Mouse (Mus musculus) left cerebral cortex, postnatal 4 days (tissue): ENCODE measurements around the gene Hoxd11. TPM values are rescaled to one million over a fixed set of nuclear protein-coding genes. Genes with fewer than 3 reads are reported as not detected.

ENCODE experiments used
- DNase-seq: peaks from one replicate; pipeline ENCODE4 v3.0.0-alpha.2; 2022
- intact Hi-C: fragments of 180-260 bp; cut with DNase I; formaldehyde crosslinking; loops from one replicate; pipeline ENCODE4 v1.15.1; 2025
- total RNA-seq, 2 experiments: library from RNA; stranded (reverse); gene quantifications; 2 replicates each; pipeline ENCODE4 v1.2.3; 2021

The Hoxd11 gene
- total RNA-seq, 2 experiments from 2014 or later = not detected

DNA sequence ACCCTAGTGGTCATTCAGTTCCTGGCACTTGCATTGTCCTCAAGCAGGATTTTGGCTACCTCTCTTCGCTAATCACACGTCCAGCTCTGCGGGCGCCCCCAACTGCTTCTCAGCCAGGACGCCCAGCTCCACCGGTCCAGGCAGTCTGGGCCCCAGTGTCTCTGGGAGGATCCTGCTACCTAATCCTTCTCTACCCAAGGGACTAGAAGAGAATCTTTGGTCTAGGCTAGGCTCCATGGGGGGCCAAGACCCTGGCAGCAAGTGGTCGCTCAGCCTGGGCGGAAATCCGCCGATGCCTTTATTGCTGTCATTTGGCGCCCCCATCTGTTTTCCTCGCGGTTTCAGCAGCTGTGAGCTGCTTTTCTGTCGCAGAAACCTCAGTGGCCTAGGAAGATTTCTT lies 17.7 kb upstream of the Hoxd11 start:
- DNase-seq = peak; percentile 75
- intact Hi-C loops = loop anchor here (2.0 to 5.0 kb wide), 5 partner anchors 361 to 1109 kb away; no protein-coding TSS in a partner anchor

DNA sequence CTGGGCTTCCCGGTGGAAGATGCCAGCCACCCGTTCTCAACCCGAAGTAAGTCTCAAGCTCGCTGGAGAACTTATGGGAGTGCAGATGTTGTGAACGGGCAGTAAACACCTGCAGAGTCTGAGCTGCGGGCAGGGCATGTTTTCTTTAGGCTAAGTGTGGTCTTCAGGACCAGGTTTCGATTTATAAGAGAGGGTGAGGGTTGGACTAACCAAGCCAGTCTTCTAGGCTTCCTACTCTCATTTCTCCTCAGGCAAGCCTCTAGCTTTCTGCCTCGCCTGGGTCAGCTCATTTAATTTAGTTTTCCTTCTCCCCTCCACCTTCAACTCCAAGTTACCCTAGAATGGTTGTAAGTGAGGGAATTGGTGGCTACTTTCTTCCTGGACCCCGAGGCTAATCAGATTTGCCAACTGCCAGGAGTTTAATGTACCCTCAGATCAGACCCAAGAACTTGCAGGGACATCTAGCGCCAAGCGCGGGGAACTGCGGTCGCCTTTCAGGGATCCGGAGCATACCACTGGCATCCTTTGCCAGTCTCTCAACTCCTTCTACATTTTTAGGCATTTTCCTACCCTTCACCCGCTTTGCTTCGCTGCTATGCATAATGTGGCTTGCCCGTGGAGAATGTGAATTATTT lies 15.9 kb upstream of the Hoxd11 start:
- peak; percentile 74 for DNase-seq
- intact Hi-C loops = loop anchor here (2.0 to 5.0 kb wide), 5 partner anchors 363 to 1111 kb away; no protein-coding TSS in a partner anchor

DNA sequence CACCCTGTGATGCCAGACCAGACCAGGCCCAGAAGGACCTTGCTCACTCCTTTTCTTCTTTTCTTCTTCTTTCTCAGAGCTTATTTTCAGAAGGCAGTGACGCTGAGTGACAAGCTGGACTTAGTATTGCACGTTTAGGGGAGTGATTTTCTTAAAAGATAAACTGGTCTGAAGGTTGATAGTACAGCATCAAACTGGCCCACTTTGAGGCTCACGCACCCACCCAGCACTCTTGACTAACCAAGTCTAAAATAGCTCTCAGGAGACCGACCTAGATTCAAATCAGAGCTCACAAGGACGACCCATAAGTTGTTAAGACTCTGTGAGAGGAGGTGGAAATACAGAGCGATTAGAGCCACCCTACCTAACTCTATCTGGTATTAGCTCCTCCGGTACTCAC lies 12.9 kb upstream of the Hoxd11 start:
- DNase-seq = no peak
- intact Hi-C loops = no loop called here

DNA sequence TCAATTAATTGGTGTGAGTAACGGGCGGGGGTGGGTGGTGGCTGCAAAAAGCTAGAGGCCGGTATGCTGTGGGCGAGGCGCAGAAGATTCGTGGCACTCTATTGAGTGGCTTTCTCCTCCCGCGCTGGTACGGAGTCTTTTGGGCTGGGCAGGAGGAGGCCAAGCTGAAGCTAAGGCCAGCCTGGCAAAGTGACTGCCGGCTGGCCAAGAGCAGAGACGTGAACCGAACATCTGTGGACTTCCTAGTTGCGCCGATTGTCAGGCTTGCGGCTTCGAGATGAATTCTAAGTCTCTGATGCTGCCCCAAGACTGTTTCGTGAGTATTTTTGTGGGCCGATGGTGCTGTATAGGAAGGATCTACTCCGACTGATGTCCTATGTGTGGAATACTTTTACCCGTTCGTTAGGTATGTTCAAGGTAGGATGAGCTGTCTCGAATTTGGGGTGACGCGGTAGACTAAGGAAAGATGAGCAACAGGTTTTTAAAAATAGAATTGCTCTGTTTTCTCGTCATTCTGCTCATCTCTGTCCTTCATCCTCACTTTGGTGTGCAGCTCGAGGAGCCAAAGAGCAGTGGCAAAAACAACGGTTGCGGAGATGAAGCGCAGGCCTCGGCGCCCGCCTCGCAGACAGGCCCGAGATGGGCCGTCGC lies 12.0 kb upstream of the Hoxd11 start:
- intact Hi-C loops = no loop called here
- DNase-seq = no peak

DNA sequence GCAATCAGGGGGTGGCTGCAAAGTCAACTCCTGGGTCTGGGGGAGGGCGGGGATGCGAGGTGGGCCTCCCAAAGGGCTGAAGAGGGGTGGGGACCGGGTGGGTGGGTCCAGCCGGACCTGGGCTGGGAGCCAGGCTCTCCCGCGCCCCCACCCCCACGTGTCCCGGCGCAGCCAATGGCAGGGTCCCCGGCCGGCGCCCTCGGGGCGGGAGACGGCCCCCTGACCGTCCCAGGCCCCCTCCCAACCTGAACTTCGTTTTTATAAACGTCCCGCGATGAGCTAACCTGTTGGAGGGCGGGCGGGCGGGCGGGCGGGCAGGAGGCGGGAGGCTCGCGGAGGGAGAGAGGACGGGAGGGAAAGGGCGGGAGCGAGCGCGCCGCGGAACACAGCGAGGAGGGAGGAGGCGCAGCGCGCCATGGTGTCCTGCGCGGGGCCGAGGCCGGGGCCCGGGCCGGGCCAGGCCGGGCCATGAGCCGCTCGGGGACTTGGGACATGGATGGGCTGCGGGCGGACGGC lies 11.5 kb upstream of the Hoxd11 start, which contains the start of gene Hoxd13:
Gene Hoxd13, plus strand, starts transcription at position 469 of the 516 bp plus-strand sequence.
- intact Hi-C loops = no loop called here
- DNase-seq = no peak

DNA sequence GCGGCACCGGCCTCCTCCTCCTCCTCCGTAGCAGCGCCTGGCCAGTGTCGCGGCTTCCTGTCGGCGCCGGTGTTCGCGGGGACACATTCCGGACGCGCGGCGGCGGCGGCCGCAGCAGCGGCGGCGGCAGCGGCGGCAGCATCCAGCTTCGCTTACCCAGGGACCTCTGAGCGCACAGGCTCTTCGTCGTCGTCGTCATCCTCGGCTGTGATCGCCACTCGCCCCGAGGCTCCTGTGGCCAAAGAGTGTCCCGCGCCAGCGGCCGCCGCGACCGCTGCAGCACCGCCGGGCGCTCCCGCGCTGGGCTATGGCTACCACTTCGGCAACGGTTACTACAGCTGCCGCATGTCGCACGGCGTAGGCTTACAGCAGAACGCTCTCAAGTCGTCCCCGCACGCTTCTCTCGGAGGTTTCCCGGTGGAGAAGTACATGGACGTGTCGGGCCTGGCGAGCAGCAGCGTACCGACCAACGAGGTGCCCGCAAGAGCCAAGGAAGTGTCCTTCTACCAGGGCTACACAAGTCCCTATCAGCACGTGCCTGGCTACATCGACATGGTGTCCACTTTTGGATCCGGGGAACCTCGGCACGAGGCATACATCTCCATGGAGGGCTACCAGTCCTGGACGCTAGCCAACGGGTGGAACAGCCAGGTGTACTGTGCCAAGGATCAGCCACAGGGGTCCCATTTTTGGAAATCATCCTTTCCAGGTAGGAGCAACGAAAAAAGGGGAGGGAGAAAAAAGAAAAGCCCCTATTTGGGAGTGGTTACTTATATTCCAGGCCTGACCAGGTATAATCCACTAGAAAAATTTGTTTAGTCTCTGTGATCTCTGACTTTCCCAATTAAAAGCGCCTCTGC lies 10.8 kb upstream of the Hoxd11 start:
- intact Hi-C loops = no loop called here
- DNase-seq = no peak

DNA sequence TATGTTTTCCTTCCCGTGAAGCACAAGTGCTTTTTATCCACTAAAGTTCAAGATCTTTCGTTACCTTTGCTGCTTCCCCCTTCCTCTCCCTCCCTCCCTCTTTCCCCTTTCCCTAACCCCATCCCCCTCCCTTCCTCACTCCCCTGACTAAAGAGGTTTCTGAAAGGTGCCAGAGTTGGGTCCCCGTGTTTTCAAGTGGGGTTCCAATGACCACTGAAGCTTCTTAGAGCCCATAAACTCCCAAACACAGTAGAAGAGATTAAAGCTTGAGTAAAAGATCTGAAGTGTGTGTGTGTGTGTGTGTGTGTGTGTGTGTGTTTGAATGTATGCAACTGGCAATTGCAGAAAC lies 10.2 kb upstream of the Hoxd11 start:
- no peak for DNase-seq
- intact Hi-C loops = no loop called here

DNA sequence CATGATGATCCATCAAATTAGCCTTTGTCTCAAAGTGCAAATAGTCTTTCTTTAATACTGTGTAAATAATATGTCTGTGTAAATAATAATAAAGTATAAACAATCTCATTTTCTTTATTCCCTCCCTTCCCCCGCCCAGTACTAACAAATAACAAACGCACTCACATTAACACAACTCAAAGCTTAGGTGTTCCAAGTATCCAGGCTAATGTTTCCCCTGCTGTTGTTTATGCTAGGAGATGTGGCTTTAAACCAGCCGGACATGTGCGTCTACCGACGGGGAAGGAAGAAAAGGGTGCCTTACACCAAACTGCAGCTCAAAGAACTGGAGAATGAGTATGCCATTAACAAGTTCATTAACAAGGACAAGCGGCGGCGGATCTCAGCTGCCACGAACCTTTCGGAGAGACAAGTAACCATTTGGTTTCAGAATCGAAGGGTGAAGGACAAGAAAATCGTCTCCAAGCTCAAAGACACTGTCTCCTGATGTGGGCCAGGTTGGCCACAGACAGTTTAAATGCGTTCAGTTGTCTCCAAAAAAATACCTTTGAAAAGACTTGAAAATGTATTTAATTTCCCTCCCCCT lies 9.6 kb upstream of the Hoxd11 start:
- DNase-seq = no peak

DNA sequence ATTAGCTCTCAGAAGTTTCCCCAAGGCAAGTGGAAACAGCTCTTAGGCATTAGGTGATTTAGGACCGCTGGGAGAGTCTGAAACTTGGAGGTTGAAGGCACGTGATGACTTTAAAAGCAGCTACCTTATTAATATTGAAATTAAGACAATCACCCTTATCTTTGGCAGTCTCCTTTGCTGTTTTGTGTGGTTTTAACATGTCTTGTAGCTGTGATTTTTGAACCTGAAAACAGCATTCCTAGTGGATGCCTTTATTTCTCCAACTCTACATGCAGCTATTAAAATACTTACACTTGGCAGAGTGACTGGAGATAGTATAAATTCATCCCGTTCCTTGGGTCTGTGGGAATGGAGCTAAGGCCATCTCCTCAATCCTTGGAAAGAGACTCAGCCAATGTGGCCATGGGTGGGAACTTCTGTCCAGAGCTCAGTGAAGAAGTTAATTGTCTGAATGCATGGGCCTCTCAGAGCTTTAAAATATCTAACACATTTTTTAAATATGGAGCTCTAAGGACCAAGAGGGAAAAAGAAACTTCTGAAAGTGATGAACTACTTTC lies 8.6 kb upstream of the Hoxd11 start:
- intact Hi-C loops = no loop called here
- DNase-seq = no peak

More for the DNA sequence above, 9.6 kb upstream of the Hoxd11 start:
- intact Hi-C loops = no loop called here

DNA sequence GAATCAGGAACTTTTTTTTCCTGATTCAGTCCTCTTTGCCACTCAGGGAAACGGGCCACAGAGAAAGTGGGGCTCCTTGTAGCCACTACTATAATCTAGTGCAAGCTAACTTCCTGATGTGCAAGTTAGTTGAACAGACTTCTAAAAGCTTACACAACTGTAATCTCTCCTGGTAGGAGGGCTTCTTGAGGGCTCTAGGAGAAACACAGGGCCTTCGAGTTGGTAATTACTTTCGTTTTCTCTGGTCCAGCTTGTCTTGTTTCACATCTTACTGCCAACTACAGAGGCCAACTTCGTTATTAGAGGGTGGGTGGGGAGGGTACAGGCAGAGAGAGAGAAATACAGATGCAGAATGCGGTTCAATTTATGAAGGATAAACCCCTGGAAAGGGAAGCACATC lies 7.5 kb upstream of the Hoxd11 start:
- intact Hi-C loops = no loop called here
- no peak for DNase-seq

DNA sequence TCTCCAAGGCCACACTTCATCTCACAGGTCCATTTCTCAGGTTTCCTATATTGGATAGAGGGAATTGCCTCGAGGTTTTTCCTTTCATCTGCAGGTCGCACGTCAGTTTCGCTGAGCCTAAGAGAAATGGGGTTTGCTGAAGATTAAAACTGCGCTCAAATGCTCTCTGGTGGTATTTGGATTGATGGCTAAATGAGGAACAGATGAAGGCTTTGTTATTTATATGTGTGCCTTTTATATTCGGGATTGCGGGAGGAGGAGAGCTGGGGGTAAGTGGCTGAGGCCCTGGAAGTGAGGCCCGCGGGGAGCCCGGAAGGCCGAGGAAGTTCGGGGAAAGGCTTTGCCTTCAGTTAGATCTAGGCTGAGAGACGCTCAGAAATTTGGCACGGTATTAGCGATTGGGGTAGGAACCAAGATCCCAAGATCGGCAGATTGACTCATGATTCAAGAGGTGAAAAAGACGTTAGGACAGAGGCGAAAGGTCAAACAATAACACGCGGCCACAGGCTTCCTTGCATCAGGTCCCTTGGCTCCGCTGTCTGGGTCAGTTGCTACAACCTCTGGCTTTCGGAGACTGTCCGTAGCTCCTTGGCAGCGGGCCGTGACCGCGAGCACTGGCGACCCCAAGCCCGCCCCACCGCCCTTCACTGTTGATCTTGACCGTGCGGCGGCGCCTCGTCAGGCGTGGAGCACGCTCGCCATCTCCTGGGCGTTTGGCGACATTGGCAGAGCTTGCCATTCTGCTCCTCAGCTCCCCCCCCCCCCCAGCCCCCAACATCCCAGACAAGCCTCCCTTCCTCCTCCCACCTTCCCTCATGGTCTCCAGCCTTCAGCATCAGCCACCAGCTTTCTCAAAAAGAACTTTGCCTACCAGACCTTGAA lies 6.6 kb upstream of the Hoxd11 start:
- intact Hi-C loops = no loop called here
- peak; percentile 78 for DNase-seq

DNA sequence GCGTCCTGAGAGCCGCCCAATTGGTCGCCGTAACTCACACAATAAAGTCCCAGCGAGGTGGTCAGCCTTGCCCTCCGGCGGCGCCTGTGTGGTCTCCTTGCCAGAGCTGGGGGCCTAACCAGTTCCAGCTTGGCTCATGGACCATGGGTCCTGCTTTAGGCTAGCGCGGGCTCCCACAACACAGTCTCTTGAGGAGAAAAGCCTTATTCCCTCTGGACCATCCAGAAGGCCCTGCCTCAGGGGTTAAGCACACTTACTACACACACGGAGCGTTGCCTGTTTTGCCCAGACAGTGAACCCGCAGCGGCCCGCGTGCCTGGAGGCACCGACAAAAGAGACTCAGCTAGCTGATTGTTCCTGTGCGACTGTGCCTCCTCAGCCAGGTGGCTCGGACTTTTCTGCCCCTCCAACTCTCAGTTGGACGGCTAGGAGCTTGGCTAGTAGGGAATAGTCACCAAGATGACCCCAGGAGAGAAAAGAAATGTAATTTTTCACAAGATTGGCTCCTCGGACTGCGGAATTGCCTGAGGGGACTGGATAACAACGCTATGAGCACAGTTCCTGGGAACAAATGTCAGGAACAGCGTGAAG lies 5.4 kb upstream of the Hoxd11 start:
- no peak for DNase-seq
- intact Hi-C loops = no loop called here

DNA sequence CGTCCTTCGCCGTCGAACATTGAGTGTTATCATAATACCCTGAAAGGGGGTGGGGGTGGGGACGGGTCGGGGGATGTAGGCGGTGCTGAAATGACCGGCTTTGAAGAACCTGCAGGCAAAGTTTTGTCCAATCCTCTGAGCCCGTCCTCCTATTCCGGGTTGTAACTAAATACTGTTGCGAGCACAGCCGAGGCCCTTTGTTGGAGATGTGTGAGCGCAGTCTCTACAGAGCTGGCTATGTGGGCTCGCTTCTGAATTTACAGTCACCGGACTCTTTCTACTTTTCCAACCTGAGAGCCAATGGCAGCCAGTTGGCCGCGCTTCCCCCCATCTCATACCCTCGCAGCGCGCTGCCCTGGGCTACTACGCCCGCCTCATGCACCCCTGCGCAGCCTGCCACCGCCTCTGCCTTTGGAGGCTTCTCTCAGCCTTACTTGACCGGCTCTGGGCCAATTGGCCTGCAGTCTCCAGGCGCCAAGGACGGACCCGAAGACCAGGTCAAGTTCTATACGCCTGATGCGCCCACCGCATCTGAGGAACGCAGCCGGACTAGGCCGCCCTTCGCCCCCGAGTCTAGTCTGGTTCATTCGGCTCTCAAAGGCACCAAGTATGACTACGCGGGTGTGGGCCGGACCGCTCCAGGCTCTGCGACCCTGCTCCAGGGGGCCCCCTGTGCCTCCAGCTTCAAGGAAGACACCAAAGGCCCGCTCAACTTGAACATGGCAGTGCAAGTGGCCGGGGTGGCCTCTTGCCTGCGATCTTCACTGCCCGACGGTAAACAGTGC lies 4.3 kb upstream of the Hoxd11 start, which contains the start of gene Hoxd12:
Gene Hoxd12, plus strand, starts transcription at position 133 of the 785 bp plus-strand sequence.
- intact Hi-C loops = no loop called here
- no peak for DNase-seq

DNA sequence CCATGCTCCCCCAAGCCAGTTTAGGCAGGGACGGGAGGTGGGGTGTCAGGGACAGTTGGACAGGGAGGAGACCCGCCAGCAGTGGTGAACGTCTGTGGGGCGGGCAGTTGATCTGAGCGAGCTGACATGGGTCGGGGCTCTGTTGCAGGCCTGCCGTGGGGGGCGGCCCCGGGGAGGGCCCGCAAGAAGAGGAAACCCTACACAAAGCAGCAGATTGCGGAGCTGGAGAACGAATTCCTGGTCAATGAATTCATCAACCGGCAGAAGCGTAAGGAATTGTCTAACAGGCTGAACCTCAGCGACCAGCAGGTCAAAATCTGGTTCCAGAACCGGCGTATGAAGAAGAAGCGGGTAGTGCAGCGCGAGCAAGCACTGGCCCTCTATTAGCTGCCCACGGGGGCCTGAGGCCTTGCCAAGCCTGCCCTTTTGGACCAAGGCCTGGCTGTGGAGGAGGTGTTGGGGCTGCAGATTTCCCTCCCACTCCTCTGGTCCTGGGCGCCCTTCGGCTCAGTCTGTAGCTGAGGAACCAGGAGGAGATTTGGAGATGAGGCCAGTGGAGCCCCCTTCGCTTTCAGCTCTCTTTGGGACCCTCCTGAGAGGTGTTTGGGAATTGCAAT lies 3.6 kb upstream of the Hoxd11 start:
- DNase-seq = no peak
- intact Hi-C loops = no loop called here

DNA sequence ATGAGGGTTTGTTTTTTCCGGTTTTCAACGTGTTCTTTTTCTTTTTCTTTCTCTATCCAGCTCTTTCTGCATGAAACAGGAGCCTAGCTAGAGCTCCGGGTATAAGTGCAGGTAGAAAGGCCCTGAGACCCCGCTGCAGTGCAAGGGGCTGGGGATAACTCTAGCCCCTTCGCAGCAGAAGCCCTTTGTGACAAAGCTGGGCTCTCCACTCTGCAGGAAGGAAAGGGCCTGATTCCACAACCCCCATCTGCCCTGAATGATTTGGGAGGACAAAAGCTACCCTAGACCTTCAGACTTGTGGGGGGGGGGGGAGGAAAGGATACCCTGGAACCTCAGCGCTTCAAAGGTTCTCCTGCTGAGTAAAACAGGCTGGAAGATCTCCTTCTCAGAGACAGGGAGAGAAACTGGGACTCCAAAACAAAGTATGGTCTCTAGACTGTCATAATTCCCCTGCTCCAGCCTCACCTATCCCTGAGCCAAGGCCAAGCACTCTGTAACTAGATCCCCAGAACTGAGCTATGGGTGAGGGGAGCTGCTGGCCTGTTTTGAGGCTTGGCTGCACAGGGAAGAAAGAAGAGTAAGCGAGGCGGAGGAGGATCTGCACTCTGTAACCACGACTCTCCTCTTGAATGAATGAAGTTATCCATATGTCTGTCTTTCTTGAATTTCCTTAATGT lies 2.8 kb upstream of the Hoxd11 start:
- DNase-seq = no peak
- intact Hi-C loops = no loop called here

DNA sequence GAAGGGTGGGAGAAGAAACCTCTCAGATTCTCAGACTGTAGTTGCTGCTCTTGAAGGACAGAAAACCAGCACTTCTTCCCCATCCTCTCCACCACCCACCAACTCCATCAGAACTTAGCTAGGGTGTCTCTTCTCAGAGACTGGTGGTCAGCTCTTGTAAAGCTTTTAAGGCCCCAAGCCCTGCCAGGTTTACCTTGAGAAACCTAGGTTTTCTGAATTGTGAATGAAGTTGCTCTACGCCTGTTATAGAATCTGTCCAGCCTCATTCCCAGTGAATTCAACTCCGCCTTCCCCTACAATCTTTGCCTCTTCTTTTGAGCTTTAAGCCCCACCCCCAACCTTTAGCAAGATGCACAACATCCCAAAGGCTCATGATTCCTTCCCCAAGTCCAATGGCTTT lies 2.3 kb upstream of the Hoxd11 start:
- intact Hi-C loops = no loop called here
- no peak for DNase-seq

DNA sequence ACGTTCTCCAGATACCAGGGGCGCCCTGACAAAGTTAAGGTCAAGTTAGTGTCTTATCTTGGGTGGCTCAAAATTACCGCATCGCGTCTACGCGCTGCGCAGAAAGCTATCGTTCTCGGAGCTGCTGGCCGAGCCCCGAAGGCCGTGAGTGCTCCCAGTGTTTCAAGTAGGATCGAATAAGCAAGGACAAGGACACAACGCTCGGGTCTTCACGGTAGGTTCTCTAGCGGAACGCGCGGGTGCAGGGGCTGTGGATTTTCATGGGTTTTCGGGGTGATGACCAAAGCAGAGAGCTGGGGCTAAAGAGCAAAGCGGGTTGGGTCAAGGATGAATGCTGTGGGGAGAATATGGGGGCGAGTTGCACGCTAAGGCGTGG lies 227 bp downstream of the Hoxd11 start:
- intact Hi-C loops = no loop called here
- no peak for DNase-seq

DNA sequence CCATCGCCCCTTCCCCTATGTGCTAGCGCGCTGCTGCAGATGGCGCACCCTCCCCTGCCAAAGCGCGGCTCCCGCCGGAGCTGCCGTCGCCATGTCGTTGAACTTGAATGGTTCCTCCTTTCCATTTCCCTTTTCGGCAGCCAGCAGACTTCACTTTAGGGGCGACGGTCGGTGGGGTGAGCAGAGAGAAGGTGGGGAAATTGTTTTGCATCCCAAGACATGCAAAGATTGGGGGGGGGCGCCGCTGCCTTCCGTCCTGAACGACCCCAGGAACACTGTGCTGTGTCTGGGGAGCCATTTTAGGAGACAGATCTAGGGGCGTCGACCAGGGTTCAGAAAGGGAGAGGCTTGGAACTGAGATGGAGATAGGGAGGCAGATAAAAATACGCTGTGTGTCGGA lies 623 bp downstream of the Hoxd11 start:
- no peak for DNase-seq
- intact Hi-C loops = no loop called here
